Mouse (Mus musculus) heart, adult 11 months (tissue): ENCODE data around the gene Kifc5b.

Source experiments
- DNase-seq: peaks from one replicate; pipeline ENCODE4 v3.0.0; 2022

Gene Kifc5b

GRCm38 (mm10) chr17:26948316-26949050 lies 31.6 kb downstream of the Kifc5b start:
- DNase-seq: peak; percentile 97

- peak; percentile 93 for DNase-seq
Measured at GRCm38 (mm10) chr17:26949051-26949577, 32.2 kb downstream of the Kifc5b start.

- DNase-seq: no peak
Measured at GRCm38 (mm10) chr17:26949866-26950265, 33.0 kb downstream of the Kifc5b start.

- DNase-seq: peak; percentile 93
Measured at GRCm38 (mm10) chr17:26950560-26951288, 33.8 kb downstream of the Kifc5b start.

GRCm38 (mm10) chr17:26951406-26951805 lies 34.5 kb downstream of the Kifc5b start:
- peak; percentile 98 for DNase-seq

GRCm38 (mm10) chr17:26951952-26952877 lies 35.3 kb downstream of the Kifc5b start:
- DNase-seq: peak; percentile 94

GRCm38 (mm10) chr17:26953201-26953600 lies 36.3 kb downstream of the Kifc5b start:
- DNase-seq: peak; percentile 91

GRCm38 (mm10) chr17:26953726-26954125 lies 36.8 kb downstream of the Kifc5b start:
- no peak for DNase-seq

GRCm38 (mm10) chr17:26956309-26956708 lies 39.4 kb downstream of the Kifc5b start:
- no peak for DNase-seq

- peak; percentile 94 for DNase-seq
Measured at GRCm38 (mm10) chr17:26956895-26957294, 40.0 kb downstream of the Kifc5b start.

- peak; percentile 88 for DNase-seq
Measured at GRCm38 (mm10) chr17:26957872-26958271, 41.0 kb downstream of the Kifc5b start.

GRCm38 (mm10) chr17:26958880-26959279 lies 42.0 kb downstream of the Kifc5b start:
- DNase-seq: peak; percentile 88

GRCm38 (mm10) chr17:26959815-26960214 lies 42.9 kb downstream of the Kifc5b start:
- no peak for DNase-seq

- peak; percentile 89 for DNase-seq
Measured at GRCm38 (mm10) chr17:26961572-26962240, 44.8 kb downstream of the Kifc5b start.

- no peak for DNase-seq
Measured at GRCm38 (mm10) chr17:26966993-26967392, 50.1 kb downstream of the Kifc5b start.

GRCm38 (mm10) chr17:26967477-26967876 lies 50.6 kb downstream of the Kifc5b start:
- no peak for DNase-seq

- no peak for DNase-seq
Measured at GRCm38 (mm10) chr17:26968200-26968611, 51.3 kb downstream of the Kifc5b start.

- no peak for DNase-seq
Measured at GRCm38 (mm10) chr17:26969257-26969656, 52.4 kb downstream of the Kifc5b start.

GRCm38 (mm10) chr17:26970221-26970620 lies 53.3 kb downstream of the Kifc5b start:
- no peak for DNase-seq

GRCm38 (mm10) chr17:26971247-26971905 lies 54.5 kb downstream of the Kifc5b start:
- no peak for DNase-seq

- no peak for DNase-seq
Measured at GRCm38 (mm10) chr17:26972107-26972506, 55.2 kb downstream of the Kifc5b start.
